Mouse (Mus musculus) kidney, adult 11 months (tissue): ENCODE data around the gene Krr1.
"Not testable (repeated sequence)": the region's sequence is repeated elsewhere in the genome, so short reads cannot be mapped to it uniquely, and the experiment has no call there.

Source experiments
- DNase-seq: peaks from one replicate; pipeline ENCODE4 v3.0.0; 2022

The Krr1 gene

DNA sequence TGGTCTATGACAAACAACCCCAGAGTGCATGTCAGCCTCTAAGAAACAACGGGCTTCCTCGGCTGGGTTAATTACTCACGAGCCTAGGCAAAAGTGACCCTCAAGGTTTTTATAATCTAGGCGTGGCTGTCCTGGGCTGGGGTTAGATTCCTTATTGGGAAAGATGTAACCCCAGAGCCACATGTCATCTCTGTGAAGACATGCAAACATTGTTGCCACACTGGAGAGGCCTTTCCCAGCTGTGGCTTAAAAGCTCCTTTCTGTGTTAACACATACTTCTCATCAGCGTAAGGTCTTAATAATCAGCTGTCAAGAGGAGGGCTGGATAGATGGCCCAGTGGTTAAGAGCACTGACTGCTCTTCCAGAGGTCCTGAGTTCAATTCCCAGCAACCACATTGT lies 10.6 kb downstream of the Krr1 start:
- no peak for DNase-seq

DNA sequence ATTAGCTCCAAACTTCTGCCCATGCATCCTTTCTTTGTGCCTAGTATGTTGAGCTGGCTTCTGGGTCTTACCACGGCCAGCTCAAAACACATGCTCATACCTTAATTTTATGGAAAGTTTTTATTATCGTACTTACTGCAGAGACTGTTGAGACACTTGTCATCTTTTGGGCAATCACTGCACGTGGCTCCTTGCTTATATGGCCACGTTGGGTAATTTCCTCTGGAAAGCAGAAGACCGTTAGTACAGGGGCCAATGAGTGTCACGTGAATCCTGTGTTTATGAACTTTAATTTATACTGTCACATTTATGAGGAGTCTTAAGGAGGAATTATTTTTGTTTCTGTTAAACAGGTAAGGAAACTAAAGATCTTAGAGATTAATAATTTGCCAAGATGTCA lies 14.0 kb downstream of the Krr1 start:
- no peak for DNase-seq

DNA sequence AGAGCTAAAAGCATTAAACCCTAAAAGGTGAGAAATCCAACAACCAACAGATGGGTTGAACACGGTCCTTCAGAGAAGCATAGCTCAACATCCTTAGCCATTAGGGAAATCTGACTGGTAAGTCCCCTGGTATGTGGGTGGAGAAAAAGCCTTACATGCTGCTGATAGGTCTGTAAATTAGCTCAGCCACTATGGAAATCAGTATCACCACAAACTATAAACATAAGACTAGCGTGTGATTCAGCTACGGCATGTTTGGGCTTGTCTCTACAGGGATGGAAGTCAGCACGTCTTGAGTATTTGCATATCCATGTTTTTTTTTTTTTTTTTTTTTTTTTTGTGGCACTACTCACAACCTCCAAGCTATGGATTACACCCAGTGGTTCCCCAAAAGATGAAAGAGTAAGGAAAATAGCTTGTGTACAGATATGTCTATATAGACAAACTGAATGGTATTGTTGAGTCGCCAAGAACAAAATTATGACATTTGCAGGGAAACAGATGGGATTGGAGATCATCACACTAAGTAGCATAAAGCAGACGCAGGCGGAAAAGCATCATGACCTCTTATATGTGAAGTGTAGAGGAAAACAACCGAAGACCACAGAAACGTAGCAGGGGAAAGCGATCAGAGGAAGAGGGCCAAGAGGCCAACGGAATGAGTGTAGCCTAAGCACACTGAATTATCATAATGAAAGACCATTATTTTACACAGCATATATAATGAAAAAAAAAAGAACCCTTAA lies 23.5 kb downstream of the Krr1 start:
- DNase-seq: no peak

DNA sequence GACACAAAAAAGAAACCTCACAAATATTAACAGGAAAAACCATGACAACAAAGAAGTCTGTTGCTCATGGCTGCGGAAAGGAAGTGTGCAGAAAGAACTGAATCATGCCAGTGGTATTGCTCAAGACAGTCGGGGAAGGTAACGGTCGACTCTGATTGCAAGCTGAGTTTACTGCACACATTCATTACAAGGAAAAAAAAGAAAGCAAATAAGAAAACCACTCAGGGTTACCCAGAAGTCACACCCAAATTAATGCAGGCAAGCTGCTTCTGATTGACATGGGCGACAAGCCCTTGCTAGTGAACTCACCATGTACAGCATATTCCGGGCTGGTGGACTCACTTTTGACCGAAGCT lies 24.1 kb downstream of the Krr1 start:
- no peak for DNase-seq

GRCm38 (mm10) chr10:111996911-111997347 lies 24.5 kb downstream of the Krr1 start:
- DNase-seq: no peak

DNA sequence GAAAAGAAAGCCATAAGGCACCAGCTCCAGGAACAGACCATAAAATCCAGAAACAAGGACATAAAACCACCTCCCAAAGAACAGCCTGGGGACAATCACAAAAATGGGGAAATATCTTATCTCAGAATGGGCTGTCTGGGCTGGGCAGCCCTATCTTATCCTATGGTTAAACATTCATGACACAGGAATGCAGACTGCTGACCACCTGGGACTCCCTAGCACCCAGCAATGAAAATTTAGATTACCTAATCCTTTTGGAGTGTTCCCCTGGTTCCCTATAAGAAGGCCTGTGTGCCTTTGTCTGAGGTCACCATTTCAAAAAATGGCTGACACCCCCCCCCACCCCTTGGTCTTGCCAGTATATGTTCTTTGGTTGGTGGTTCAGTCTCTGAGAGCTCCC lies 25.2 kb downstream of the Krr1 start:
- DNase-seq: no peak

DNA sequence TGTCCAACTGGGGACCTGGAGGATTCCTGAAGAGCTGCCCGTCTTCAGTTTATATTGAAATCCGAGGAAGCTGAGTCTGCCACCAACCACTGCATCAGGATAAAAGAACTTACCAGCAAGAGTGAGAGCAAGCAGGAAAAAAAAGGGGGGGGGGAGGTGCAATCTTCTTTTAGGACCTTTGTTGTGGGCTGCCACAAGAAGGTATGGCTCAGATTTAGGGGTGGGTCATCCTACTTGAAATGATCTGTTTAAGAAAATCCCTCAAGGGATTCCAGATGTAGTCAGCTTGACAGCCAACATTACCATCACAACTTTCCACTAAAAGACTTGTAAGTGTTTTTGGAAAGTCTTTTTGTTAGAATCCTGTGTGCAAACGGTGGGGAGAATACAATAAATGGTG lies 27.3 kb downstream of the Krr1 start:
- DNase-seq: no peak

- DNase-seq: no peak
These were observed 28.1 kb downstream of the Krr1 start for GRCm38 (mm10) chr10:112000568-112000967.

GRCm38 (mm10) chr10:112001350-112001749 lies 28.9 kb downstream of the Krr1 start:
- no peak for DNase-seq

DNA sequence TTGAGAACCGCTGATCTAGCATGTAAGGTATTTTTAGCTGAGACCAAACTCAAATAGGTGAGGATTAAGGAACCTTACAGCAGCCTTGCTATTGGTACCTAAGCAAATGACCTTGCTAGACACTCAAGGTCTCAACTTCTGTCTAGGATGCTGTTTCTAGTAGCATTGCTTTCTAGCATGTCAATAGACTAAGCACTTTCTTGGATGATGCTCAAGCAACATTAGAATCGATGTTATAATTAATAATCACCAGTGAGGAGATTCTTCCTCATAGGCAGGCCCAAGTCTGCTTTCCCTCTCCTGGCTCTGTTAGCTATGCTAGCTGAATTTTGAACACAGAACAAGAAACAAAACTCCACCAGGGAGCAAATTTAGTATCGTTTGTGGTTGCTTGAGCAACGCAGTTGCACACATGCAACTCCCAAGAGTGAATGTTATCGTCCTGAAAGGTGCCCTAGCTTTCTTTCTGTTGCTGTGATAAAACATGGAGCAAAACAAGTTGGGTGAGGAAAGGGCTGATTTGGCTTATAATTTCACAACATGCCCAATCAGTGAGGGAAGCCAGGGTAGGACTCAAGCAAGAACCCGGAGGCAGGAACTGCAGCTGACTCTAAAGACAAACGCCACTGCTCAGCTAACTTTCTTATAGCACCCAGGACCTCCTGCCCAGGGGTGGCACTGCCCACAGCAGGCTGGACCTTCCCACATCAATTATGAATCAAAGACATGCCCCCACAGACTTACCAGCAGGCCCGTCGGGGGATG lies 29.5 kb downstream of the Krr1 start:
- DNase-seq: no peak

DNA sequence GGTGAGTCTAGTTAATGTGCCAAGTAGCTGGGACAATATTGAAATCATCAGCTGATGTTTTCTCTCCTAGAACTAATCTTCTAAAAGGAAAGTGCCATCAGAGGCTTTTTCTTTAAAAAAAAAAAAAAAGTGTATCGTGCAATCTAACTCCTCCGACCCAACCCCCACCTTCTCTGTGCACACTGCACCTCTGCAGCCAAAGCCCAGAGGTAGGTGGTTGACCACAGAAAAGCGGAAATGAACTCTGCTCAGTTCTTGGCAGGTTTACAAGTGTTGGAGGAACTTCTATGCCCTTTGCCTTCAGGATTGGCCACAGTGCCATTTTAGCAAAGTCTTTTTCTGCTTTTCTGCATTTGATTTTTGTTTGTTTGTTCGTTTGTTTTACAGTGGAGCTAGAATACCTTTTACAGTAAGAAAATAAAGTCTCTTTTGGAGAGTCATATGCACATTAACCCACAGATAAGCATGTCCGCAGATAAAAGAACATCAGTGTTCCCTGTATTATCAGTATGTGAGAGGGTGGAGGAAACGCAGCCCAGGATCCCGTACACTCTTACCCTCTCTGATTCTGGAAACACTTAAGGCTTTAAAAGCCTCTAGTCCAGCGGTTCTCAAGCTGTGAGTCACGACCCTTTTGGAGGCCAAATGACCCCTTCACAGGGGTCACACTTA lies 30.2 kb downstream of the Krr1 start, which contains the start of gene Glipr1:
Gene Glipr1 (minus strand): TSS at position 88 of the 672 bp plus-strand sequence.
- peak; percentile 52 for DNase-seq

DNA sequence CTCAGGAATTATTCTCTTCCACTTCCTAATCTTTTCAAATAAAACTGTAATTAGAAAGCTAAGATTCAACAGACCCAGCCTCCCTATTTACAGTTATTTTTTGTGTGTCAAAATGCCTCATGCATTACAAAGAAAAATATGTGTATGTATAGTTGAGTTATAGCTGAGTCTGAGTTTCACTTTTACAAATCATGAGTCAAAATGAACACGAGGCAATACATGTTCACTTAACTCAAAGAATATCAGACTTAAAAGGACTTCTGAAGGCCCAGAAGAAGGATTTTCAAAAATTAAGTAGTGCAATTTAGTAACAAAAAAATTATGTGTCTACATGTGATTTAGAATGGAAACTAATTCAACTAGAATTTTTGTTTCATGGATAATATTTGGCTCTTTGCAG lies 37.0 kb downstream of the Krr1 start:
- DNase-seq: not testable (repeated sequence)

DNA sequence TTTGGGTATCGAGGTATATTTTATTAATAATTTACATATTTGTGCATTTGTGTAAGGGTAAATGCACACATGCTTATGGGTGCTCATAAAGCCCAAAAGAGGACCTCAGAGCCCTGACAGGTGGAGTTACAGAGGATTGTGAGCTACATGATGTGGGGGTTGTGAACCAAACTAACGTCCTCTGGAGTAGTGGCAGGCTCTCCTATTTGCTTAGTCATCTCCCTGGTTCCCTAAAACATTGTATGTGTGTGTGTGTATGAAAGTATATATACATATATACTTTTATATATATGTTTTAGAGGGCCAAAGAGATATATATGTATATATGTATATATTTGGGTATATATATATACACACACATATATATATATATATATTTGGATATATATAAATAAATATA lies 51.1 kb downstream of the Krr1 start:
- DNase-seq: no peak

- DNase-seq: not testable (repeated sequence)
These were observed 56.2 kb downstream of the Krr1 start for GRCm38 (mm10) chr10:112028689-112029088.
